Mouse (Mus musculus) C2C12 (cell line): ENCODE measurements at regions not wholly inside any gene's neighbourhood (a gene's known extent, or its start where the extent isn't known, plus 50 kb on each side); places are given as distances from the start of the nearest gene placed in this dataset.

Source experiments
- H3K27me3 ChIP-seq: one replicate; pipeline ENCODE4 v1.6.1; 2011; ENCODE audit not compliant: control insufficient read depth, insufficient read depth, insufficient read length
- H3K36me3 ChIP-seq: one replicate; pipeline ENCODE4 v1.6.1; 2011; ENCODE audit not compliant: control insufficient read depth, insufficient read depth
- H3K4me3 ChIP-seq: one replicate; pipeline ENCODE4 v1.5.1; 2011; ENCODE audit warnings: mild to moderate bottlenecking, control low read depth; ENCODE audit not compliant: poor library complexity, insufficient read depth, severe bottlenecking
- H3K79me2 ChIP-seq: one replicate; pipeline ENCODE4 v1.6.1; 2011; ENCODE audit not compliant: control insufficient read depth, insufficient read depth
- H3K79me3 ChIP-seq: one replicate; pipeline ENCODE4 v1.6.1; 2011; ENCODE audit warnings: low read depth, control low read depth
- H3ac ChIP-seq: one replicate; pipeline ENCODE3; 2011; ENCODE audit warnings: low read depth; ENCODE audit not compliant: control insufficient read depth, insufficient read length
- CEBPB ChIP-seq: IDR thresholded peaks from one replicate; pipeline ENCODE4 v1.6.1; 2011; ENCODE audit warnings: low read depth, mild to moderate bottlenecking, control low read depth, moderate library complexity
- CTCF ChIP-seq: IDR thresholded peaks from one replicate; pipeline ENCODE4 v1.5.1; 2011; ENCODE audit not compliant: control insufficient read depth, insufficient read depth, insufficient read length
- FOSL1 ChIP-seq: IDR thresholded peaks from one replicate; pipeline ENCODE4 v1.8.0; 2011; ENCODE audit warnings: mild to moderate bottlenecking, low read length; ENCODE audit not compliant: poor library complexity, insufficient read depth, severe bottlenecking
- MAX ChIP-seq: IDR thresholded peaks from one replicate; pipeline ENCODE4 v1.6.1; 2011; ENCODE audit warnings: mild to moderate bottlenecking, control low read depth
- MYOD1 ChIP-seq: IDR thresholded peaks from one replicate; pipeline ENCODE4 v1.6.1; 2011; ENCODE audit warnings: low read depth; ENCODE audit not compliant: control insufficient read depth, insufficient read length
- MYOG ChIP-seq: IDR thresholded peaks from one replicate; pipeline ENCODE4 v1.6.1; 2011; ENCODE audit not compliant: control insufficient read depth, insufficient read length; ENCODE audit errors: extremely low read depth
- USF1 ChIP-seq: IDR thresholded peaks from one replicate; pipeline ENCODE4 v1.6.1; 2011; ENCODE audit warnings: low read depth, mild to moderate bottlenecking, control low read depth, moderate library complexity

GRCm38 (mm10) chr17:14610791-14611522, 83.1 kb downstream of the Thbs2 start:
- Histone ChIP-seq H3K79me2 (no peaks in the 10 kb centered on the region), H3K27me3 (no peaks in the 10 kb centered on the region), H3K79me3 (no peaks in the 10 kb centered on the region), H3ac (no peak overlapping the region), H3K36me3 (no peaks in the 10 kb centered on the region), H3K4me3 (no peak overlapping the region)
- TF ChIP-seq MYOD1: peak; percentile 79
- peak; percentile 82 for TF ChIP-seq CEBPB
- TF ChIP-seq CTCF: no peak
- TF ChIP-seq MAX: peak; percentile 83
- peak; percentile 100 for TF ChIP-seq FOSL1
- TF ChIP-seq USF1: no peak

- Histone ChIP-seq H3K79me2 (no peaks in the 10 kb centered on the region), H3K27me3 (no peaks in the 10 kb centered on the region), H3K4me3 (no peak overlapping the region), H3ac (peak overlapping the region; percentile 59), H3K79me3 (no peaks in the 10 kb centered on the region), H3K36me3 (no peaks in the 10 kb centered on the region)
- no peak for TF ChIP-seq USF1
- no peak for TF ChIP-seq CTCF
- TF ChIP-seq MAX: peak; percentile 32
- peak; percentile 54 for TF ChIP-seq FOSL1
- peak; percentile 60 for TF ChIP-seq MYOD1
- no peak for TF ChIP-seq MYOG
- peak; percentile 42 for TF ChIP-seq CEBPB
Observed at GRCm38 (mm10) chr17:14608845-14609244, 85.2 kb downstream of the Thbs2 start.

- no peak overlapping the region for H3K4me3 ChIP-seq
- H3K27me3 ChIP-seq: no peaks in the 10 kb centered on the region
- H3ac ChIP-seq: no peak overlapping the region
- TF ChIP-seq CTCF: no peak
- TF ChIP-seq FOSL1: no peak
- no peaks in the 10 kb centered on the region for H3K79me3 ChIP-seq
- no peaks in the 10 kb centered on the region for H3K36me3 ChIP-seq
- H3K79me2 ChIP-seq: no peaks in the 10 kb centered on the region
Observed at GRCm38 (mm10) chr17:14606356-14606989, 87.6 kb downstream of the Thbs2 start.

GRCm38 (mm10) chr17:14599681-14600080, 94.4 kb downstream of the Thbs2 start:
- no peaks in the 10 kb centered on the region for H3K79me3 ChIP-seq
- H3K79me2 ChIP-seq: no peaks in the 10 kb centered on the region
- H3K36me3 ChIP-seq: no peaks in the 10 kb centered on the region
- H3K27me3 ChIP-seq: no peaks in the 10 kb centered on the region
- no peak overlapping the region for H3ac ChIP-seq
- H3K4me3 ChIP-seq: no peak overlapping the region
- TF ChIP-seq MYOD1: no peak
- no peak for TF ChIP-seq CTCF
- no peak for TF ChIP-seq CEBPB
- no peak for TF ChIP-seq MAX
- no peak for TF ChIP-seq USF1
- no peak for TF ChIP-seq MYOG
- TF ChIP-seq FOSL1: no peak

- H3ac ChIP-seq: peak overlapping the region; percentile 6
- no peak overlapping the region for H3K4me3 ChIP-seq
- H3K79me2 ChIP-seq: no peaks in the 10 kb centered on the region
- TF ChIP-seq USF1: no peak
- no peak for TF ChIP-seq MAX
- TF ChIP-seq MYOG: no peak
- TF ChIP-seq CTCF: no peak
- no peak for TF ChIP-seq CEBPB
- TF ChIP-seq MYOD1: no peak
- no peak for TF ChIP-seq FOSL1
- H3K79me3 ChIP-seq: no peaks in the 10 kb centered on the region
- H3K27me3 ChIP-seq: no peaks in the 10 kb centered on the region
- no peaks in the 10 kb centered on the region for H3K36me3 ChIP-seq
Observed at GRCm38 (mm10) chr17:14596470-14596869, 97.6 kb downstream of the Thbs2 start.

GRCm38 (mm10) chr17:14595525-14595924, 98.5 kb downstream of the Thbs2 start:
- TF ChIP-seq MYOD1 (no peak), CEBPB (no peak)
- no peaks in the 10 kb centered on the region for H3K27me3 ChIP-seq
- H3ac ChIP-seq: no peak overlapping the region
- H3K79me3 ChIP-seq: no peaks in the 10 kb centered on the region
- H3K4me3 ChIP-seq: no peak overlapping the region
- no peaks in the 10 kb centered on the region for H3K79me2 ChIP-seq
- no peaks in the 10 kb centered on the region for H3K36me3 ChIP-seq
